Mouse (Mus musculus) heart, adult 2 months (tissue): ENCODE measurements around the gene Fgd6. TPM values are rescaled to one million over a fixed set of nuclear protein-coding genes. Genes with fewer than 3 reads are reported as not detected.

ENCODE experiments used
- DNase-seq, 2 experiments: peaks; one replicate each; pipeline ENCODE4 v3.0.0; 2021
- H3K27ac ChIP-seq: fragments of 200-600 bp; 2 replicates; pipeline ENCODE4 v1.8.1; 2022
- H3K27me3 ChIP-seq: fragments of 200-500 bp; 2 replicates; pipeline ENCODE4 v1.6.1; 2012; ENCODE audit warnings: mild to moderate bottlenecking, low read length, inconsistent platforms, mixed read lengths; ENCODE audit not compliant: control insufficient read depth, insufficient read depth
- H3K36me3 ChIP-seq: fragments of 200-500 bp; 2 replicates; pipeline ENCODE4 v1.6.1; 2012; ENCODE audit warnings: low read length, inconsistent platforms; ENCODE audit not compliant: control insufficient read depth, insufficient read depth
- H3K4me1 ChIP-seq: fragments of 200-500 bp; 2 replicates; pipeline ENCODE4 v1.6.1; 2011; ENCODE audit warnings: low read length; ENCODE audit not compliant: control insufficient read depth, insufficient read depth
- H3K4me3 ChIP-seq: fragments of 200-600 bp; 2 replicates; pipeline ENCODE4 v1.8.1; 2022
- H3K79me2 ChIP-seq: fragments of 200-500 bp; replicated peaks from 2 replicates; pipeline ENCODE4 v1.6.1; 2012; ENCODE audit warnings: mild to moderate bottlenecking, inconsistent platforms, low read length, moderate library complexity, mixed read lengths; ENCODE audit not compliant: control insufficient read depth, insufficient read depth
- H3K9ac ChIP-seq: fragments of 200-500 bp; 2 replicates; pipeline ENCODE4 v1.6.1; 2012; ENCODE audit warnings: low read depth, mild to moderate bottlenecking, control low read depth, inconsistent platforms, low read length, mixed read lengths
- CTCF ChIP-seq: fragments of 200-600 bp; IDR thresholded peaks from 2 replicates; pipeline ENCODE4 v1.8.1; 2022; ENCODE audit warnings: antibody characterized with exemption, mild to moderate bottlenecking, moderate library complexity
- EP300 ChIP-seq: fragments of 200-500 bp; IDR thresholded peaks from 2 replicates; pipeline ENCODE4 v1.6.1; 2011; ENCODE audit warnings: low read depth, low read length, control low read depth; ENCODE audit not compliant: insufficient read depth
- POLR2A ChIP-seq: fragments of 200-500 bp; IDR thresholded peaks from 2 replicates; pipeline ENCODE4 v1.6.1; 2011; ENCODE audit warnings: mild to moderate bottlenecking, low read depth, low read length, control low read depth; ENCODE audit not compliant: insufficient read depth
- WGBS: fragments of 180-500 bp; shearing (Covaris S2); methylation state at CpG from one replicate; pipeline ENCODE4 v1.1.7; 2018; 5-methylcytosine and 5-hydroxymethylcytosine counted together
- intact Hi-C: fragments of 180-260 bp; cut with DNase I; formaldehyde crosslinking; loops from one replicate; pipeline ENCODE4 v1.15.1; 2025
- polyA plus RNA-seq: library from polyadenylated mRNA; depleted of rRNA; stranded (reverse); fragments of >200 nt; gene quantifications from 2 replicates; pipeline ENCODE4 v1.2.3, GENCODE M21; 2012
- total RNA-seq, 2 experiments: library from RNA; stranded (reverse); gene quantifications; 2 replicates each; pipeline ENCODE4 v1.2.3; 2021

The Fgd6 gene
- total and polyA plus RNA-seq, 3 experiments = 1.9 to 5.8 (median 4.9) TPM

DNA sequence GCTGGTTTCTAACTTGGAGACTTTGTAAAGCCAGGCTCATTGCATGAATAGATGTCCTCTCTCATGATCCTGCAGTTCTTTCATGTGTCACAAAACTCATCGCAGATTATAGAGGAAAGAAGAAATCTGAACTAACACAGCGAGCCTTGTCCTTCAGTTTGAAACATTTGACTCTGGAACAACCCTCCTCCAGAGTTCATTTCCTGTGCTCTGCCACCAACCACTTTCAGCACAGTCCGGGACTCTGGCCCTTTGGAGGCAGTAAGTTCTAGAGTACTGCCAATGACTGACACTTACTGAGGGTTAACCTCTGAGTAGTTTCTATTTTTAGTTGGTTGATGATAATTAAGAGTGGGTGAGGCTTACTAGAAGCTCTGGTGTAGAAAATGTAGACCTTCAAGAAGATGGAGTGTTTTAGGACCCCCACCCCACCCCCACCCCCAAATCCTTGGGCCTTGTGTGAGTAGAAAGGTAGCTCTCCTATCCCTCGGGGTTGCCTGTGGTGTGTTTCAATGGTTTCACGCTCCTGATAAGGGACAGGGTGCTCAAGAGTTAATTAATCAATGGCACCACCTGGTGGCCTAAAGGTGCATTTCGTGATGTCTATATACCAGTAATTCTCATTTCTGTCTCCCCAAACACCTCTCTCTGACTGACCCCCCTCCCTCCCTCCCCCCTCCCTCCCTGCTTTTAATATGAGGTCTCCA, 80.2 kb downstream of the Fgd6 start:
- intact Hi-C loops = loop anchor here (1.0 to 2.0 kb wide), 4 partner anchors 81 to 297 kb away; partner anchors contain the start of gene Vezt
- Histone ChIP-seq H3K79me2 (no peaks in the 10 kb centered on the region), H3K27me3 (no peaks in the 10 kb centered on the region), H3K36me3 (no peaks in the 10 kb centered on the region), H3K4me3 (no peak overlapping the region), H3K27ac (peak overlapping the region; percentile 55), H3K4me1 (peaks cover 5% of the 10 kb centered on the region), H3K9ac (peak overlapping the region; percentile 54)
- 4% methylated on average over 6 of the region's 6 CpGs for WGBS
- TF ChIP-seq POLR2A (0 out of 2 replicates have a peak, but pooled peaks have one; percentile 15), CTCF (peak; percentile 70), EP300 (peak; percentile 47; the same call in 1 of the 2 replicates)
- DNase-seq = peak; percentile 74 to 81

DNA sequence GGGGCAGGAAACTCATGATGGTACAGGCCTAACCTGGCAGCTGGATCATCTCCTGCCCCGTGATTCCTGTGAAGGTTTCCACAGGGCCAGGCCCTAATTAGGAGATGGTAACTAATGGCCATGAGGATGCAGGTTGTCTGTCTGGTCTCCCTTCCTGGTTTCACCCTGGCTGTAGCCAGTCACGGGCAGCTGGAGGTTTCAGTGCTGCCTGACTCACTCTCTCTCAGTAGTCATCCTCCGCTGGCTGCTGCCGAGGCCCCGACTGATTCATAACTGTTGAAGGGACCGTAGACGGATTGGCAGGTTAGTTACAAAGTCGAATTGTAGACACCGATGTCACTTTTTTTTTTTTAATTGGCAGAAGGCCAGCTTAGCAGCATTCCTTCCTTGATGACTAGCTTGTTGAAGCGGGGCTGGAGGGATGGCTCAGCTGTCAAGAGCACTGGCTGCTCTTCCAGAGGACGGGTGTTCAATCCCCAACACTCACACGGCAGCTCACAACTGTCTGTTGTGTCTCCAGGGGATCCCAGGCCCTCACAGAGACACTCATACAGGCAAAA, 81.1 kb downstream of the Fgd6 start:
- TF ChIP-seq CTCF (no peak), POLR2A (no peak), EP300 (no peak)
- Histone ChIP-seq H3K4me3 (no peak overlapping the region), H3K36me3 (no peaks in the 10 kb centered on the region), H3K79me2 (no peaks in the 10 kb centered on the region), H3K27me3 (no peaks in the 10 kb centered on the region), H3K27ac (no peak overlapping the region), H3K9ac (no peak overlapping the region), H3K4me1 (peaks cover 5% of the 10 kb centered on the region)
- intact Hi-C loops = loop anchor here (1.0 to 2.0 kb wide), 4 partner anchors 82 to 298 kb away; partner anchors contain the start of gene Vezt
- DNase-seq = peak in 1 of 2 experiments; percentile 25
- WGBS = 59% methylated on average over 12 of the region's 12 CpGs

DNA sequence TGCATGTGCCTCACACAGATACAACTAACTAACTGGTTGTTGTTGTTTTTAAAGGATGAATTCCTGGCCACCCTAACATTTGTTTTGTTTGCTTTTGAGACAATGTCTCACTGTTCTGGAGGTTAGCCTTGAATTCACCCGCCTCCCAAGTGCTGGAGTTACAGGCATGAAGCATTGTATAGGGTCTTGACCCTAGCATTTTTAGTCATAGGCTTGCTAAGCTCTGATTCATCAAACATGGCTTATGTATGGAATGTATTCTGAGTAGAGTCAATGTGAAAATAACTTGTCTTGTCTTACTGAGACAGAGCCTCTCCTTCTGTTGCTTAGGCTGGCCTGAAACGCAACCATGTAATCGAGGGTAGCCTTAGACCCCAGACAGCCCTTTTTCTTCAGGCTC, 82.1 kb downstream of the Fgd6 start:
- Histone ChIP-seq H3K27ac (no peak overlapping the region), H3K4me1 (peaks cover 5% of the 10 kb centered on the region), H3K79me2 (no peaks in the 10 kb centered on the region), H3K4me3 (no peak overlapping the region), H3K9ac (no peak overlapping the region), H3K36me3 (no peaks in the 10 kb centered on the region), H3K27me3 (no peaks in the 10 kb centered on the region)
- DNase-seq = no peak
- 98% methylated on average over 3 of the region's 3 CpGs for WGBS
- intact Hi-C loops = loop anchor here (2.0 kb wide), 1 partner anchor 299 kb away; no protein-coding TSS in a partner anchor
- TF ChIP-seq CTCF = no peak
- no peak for TF ChIP-seq EP300
- TF ChIP-seq POLR2A = no peak

DNA sequence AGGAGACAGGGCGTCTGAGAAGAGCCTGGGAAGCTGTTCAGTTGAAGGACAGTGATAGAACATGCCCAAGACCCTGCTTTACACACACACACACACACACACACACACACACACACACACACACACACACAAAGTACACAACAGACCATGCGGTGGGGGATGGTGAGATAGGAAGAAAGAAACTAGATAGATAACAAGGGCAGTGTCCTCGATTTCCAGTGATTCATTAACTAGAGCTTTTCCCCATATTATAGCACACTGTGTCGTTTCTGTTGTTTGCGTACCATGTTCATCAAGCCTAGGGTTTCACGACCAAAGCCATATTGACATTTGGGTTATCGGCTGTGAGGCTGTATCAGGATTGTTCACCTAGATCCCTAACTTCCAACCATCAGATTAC, 83.2 kb downstream of the Fgd6 start:
- H3K4me3 ChIP-seq = no peak overlapping the region
- WGBS = 85% methylated on average over 7 of the region's 7 CpGs
- no peaks in the 10 kb centered on the region for H3K27me3 ChIP-seq
- H3K9ac ChIP-seq = no peak overlapping the region
- intact Hi-C loops = no loop called here
- DNase-seq = no peak
- no peaks in the 10 kb centered on the region for H3K79me2 ChIP-seq
- H3K36me3 ChIP-seq = no peaks in the 10 kb centered on the region
- TF ChIP-seq CTCF = no peak
- H3K4me1 ChIP-seq = peaks cover 5% of the 10 kb centered on the region
- no peak overlapping the region for H3K27ac ChIP-seq

DNA sequence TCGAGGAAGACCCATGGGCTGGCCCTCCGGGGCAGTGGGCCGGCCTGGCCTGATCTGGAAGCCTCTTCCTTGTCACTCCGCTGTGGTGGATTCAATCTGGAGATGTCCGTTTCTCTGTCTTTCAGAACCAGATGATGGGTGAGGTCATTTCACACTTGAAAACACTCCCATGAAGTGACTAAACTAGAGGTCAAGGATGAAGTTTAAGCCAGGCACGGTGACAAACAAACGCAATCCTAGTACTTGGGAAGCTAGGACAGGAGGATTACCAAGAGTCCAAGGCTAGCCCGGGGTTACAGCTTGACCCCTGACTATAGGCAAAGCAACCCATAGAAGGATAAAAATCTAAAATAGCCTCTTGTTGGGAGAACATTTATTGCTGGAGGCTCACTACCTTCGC, 84.9 kb downstream of the Fgd6 start:
- H3K36me3 ChIP-seq = no peaks in the 10 kb centered on the region
- H3K4me3 ChIP-seq = no peak overlapping the region
- 88% methylated on average over 9 of the region's 9 CpGs for WGBS
- H3K79me2 ChIP-seq = no peaks in the 10 kb centered on the region
- no peak overlapping the region for H3K27ac ChIP-seq
- TF ChIP-seq CTCF (no peak), POLR2A (no peak), EP300 (no peak)
- peaks cover 1% of the 10 kb centered on the region; the same call in 1 of the 2 replicates for H3K4me1 ChIP-seq
- intact Hi-C loops = no loop called here
- H3K27me3 ChIP-seq = no peaks in the 10 kb centered on the region
- H3K9ac ChIP-seq = no peak overlapping the region
- no peak for DNase-seq

DNA sequence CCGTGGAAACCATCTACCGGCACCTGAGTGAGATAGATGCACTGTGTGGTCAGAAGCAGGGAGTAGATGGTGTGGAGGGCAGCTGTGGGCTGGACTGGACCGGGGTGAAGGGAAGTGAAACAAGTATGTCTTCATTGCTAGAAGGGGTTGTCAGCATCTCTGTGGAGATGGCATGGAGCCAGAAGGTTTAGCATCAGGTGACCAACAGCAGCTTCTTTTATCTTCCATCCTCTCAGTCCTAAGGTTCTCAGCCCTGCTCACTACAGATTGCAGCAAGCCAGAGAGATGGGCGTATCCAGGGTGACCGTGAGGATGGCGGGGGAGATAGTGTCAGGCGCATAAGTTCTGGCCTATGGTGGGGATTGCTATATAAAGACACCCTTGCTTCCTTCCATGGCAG, 86.8 kb downstream of the Fgd6 start:
- H3K79me2 ChIP-seq = no peaks in the 10 kb centered on the region
- intact Hi-C loops = no loop called here
- DNase-seq = peak in 1 of 2 experiments; percentile 46
- no peak overlapping the region for H3K27ac ChIP-seq
- 81% methylated on average over 7 of the region's 7 CpGs for WGBS
- H3K4me3 ChIP-seq = no peak overlapping the region
- TF ChIP-seq EP300 = no peak
- no peak for TF ChIP-seq POLR2A
- no peak for TF ChIP-seq CTCF
- no peaks in the 10 kb centered on the region for H3K36me3 ChIP-seq
- H3K27me3 ChIP-seq = no peaks in the 10 kb centered on the region
- H3K9ac ChIP-seq = no peak overlapping the region
- no peaks in the 10 kb centered on the region for H3K4me1 ChIP-seq
